Mouse (Mus musculus) lung, postnatal 10 days (tissue): ENCODE data around the gene Enthd1.
"Not testable (repeated sequence)": the region's sequence is repeated elsewhere in the genome, so short reads cannot be mapped to it uniquely, and the experiment has no call there.

Experiments used
- DNase-seq: peaks from one replicate; pipeline ENCODE4 v3.0.0; 2021

Gene Enthd1

DNA sequence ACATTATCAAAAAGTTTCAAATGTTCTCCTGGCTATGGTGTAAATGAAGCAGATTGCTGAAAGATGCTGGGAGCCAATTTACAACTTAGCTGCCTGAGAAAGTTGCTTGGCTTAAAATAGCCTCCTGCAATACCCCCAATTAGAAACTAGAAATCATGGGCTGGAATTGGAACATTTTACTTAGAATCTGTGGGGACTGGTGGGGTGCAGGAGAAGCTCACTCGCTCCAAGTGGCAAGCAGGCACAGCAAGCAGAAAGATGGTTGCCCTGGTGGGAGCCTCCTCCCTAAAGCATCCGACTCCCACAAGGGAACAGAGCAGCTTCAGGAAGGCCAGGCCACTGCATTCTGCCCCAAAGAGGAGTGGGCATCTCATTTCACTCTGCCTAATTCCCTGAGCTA is 28.9 kb downstream of the Enthd1 start:
- no peak for DNase-seq

DNA sequence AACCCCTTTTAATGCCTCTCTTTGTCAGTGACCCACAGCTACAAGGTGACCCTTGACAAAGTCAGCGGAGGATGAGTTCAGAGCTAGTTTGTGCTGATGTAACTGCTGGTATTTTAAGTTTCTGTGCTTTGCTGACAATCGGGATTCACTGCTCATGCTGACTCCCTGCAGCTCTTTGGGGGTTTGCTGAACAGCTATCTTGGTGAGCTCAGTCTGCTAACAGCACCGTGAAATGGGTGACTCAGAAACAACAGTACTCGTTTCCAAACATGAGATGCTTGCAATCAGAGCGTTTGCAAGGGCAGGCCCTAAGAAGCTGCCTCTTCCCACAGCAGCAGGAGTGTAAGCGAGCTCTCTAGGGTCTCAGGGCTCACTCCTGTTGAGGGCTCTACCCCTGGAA is 31.7 kb downstream of the Enthd1 start:
- DNase-seq = no peak

DNA sequence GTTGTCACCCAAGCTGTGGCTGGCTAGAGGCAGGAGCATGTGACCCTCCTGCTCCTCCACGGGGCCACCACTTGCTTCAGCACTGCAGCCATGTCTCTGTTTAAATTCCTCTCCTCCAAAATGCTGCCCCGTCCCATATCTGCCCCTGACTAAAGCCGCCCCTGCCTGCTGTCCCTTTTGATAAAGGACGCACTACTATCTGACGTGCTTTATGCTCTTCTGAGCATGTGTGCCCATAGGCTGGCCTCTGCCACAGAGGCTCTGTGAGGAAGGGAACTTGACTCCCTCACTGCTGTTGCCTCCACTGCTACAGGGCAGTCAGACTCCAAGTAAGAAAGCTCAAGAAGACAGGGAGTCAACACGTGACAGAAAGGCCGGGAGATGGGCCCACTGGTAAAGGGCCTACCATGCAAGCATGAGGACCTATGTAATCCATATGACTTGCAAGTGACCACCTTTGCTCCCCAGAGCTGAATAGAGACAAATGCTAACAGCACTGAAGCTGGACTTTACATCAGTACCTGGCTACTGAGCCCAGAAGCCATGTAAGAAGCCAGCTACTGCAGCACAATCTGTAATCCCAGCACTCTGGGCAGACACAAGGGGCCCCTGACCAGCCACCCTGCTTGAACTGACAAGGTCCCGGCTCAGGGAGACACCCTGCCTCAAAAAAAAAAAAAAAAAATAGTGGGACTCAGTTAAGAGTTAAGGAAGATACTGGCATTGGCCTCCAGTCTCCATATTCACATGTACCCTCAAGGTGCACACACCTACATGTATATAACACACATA is 32.5 kb downstream of the Enthd1 start:
- DNase-seq = no peak

DNA sequence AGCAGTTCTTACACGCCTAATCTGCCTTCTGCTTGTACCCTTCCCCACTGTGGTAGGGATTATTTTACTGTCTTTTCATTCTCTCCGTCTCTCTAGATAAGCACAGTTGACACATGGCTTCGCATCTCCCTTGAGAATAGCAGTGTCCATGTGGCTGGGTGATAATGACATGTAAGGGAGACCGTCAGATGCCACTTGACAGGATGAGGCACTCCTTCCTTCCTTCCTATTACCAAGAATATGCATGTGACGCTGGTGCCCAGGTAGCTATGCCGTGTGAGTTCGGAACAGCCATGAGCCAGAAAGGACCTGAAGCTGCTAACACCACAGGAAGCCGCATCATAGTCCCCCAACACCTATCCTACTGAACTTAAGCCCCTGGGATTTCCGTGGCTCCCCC is 33.9 kb downstream of the Enthd1 start:
- DNase-seq = no peak

DNA sequence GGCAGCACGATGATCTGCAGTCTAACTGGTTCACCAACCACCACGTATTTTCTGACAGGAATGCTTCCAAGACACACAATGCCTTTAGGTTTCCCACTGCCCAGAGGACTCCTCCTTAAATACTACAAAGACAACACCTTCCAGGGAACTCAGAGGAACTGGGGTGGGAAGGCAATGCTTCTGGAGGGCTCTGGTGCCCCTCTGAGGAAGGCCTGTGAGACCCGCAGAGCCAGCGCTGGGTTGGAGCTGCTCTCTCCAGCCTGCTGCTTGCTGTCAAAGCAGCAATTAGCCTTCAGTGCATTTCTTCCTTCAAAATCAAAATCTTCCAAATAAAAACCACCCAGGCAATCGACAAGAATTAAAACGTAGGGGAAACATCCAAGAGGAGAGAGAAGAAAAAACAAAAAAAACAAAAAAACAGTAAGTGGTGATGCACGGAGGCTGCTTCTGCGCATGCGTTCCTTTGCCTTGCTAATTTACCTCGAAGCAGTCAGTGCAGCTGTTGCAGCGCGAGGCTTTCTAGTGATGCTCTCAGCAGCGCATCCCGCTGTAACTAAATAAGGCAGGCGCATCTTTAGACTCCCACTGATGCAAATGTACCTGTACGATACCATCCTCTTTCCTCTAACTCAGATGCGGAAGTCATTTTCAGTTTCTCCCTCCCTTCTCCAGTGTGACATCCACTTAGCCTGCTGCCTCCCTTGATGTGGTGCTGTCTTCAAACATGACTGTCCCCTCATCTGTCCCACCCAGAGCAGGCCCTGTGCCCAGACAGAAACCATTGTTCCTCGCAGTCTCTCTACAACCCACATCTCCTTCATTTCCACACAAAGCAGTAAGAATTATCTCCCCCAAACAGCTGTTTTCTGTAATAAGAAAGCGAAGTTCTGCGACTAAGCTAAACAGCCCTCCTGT is 34.7 kb downstream of the Enthd1 start:
- no peak for DNase-seq

DNA sequence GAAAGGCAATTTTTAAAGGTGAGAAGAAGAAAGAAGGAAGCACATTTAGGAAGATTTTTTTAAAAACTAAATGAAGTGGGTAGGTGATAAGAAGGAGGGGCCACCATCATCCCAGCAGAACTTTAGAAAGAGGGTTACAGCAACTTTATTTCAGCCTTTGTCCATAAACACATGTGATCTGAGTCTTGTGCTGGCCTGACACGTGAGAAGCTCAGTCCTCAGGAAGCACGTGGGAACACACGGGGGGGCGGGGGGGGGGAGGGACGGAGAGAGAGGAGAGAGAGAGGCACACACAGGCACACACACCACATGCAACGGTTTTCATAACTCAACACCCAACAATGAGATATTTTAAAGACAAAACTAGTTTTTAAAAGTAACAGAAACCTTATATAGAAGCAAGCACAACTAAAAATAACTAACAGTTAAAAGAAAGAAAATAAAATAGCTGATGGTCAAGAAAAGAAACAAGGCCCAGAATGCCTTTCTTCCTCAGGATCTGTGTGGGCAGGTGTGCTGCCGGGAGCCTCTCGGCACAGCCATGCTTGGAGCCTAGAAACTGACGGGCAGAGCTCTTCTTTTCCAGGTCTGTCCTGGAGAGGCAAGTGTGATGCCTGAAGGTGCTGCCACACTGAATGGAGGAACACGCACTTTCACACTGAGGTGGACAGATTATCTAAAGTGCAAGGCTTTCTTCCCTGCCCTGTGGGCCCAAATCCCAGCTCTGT is 43.1 kb downstream of the Enthd1 start:
- no peak for DNase-seq

DNA sequence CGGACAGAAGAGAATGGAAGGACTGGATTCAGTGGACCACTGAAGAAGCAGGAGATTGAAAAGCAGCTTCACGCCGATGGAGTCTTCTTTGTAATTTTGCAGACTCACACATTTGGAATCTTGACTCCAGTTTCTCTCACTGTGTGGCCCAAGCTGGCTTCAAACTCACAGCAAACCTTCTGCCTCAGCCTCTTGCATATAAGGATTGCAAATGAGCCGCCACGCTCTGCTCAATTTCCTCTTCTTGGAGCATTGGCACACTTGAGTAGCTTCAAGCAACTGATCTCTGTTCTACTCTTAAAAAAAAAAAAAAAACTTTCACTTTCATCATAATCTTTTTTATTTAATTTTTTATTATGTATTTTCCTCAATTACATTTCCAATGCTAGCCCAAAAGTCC is 45.0 kb downstream of the Enthd1 start:
- DNase-seq = no peak

- no peak for DNase-seq
These were observed 46.3 kb downstream of the Enthd1 start for GRCm38 (mm10) chr15:80518567-80519223.

DNA sequence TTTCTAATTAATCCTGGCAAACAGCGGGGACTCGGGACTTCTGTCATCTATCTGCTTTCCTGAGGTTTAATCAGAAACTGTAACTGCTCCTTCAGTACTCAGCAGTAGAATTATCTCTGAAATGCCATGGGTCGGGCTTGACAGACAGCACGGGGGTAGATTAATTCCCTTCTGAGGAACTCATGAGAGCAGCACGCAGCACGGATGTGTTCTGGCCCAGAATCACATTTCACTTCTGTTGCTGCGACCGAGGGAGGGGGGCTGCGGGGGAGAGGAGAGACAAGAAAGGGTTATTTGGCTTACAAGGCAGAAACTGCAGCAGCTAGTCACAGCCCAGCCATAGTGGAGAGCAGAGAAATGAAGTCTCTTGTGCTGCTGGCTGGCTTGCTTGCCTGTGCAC is 47.0 kb downstream of the Enthd1 start:
- peak; percentile 45 for DNase-seq

- no peak for DNase-seq
These were observed 48.4 kb downstream of the Enthd1 start for GRCm38 (mm10) chr15:80516525-80516924.

DNA sequence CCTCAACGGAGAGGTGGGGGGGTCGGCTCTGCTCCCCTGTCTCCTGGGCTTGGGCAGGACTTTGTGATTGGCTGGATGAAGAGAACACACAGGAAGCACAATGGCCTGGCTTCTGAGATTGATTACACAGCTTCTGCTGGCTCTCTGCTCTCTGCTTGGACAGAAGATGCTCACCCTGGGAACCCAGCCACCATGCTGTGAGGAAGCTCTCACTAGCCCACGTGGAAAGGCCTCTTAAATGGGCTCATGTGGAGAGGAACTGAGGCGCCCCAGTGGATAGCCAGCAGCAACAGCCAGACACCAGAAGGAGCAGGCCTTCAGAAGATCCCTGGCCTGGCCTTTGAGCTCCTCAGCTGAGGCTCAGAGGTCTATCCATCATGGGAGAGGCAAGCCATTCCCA is 59.9 kb downstream of the Enthd1 start:
- DNase-seq = no peak

- DNase-seq = not testable (repeated sequence)
These were observed 61.8 kb downstream of the Enthd1 start for GRCm38 (mm10) chr15:80503155-80503554.

- DNase-seq = no peak
These were observed 62.2 kb downstream of the Enthd1 start for GRCm38 (mm10) chr15:80502741-80503140.

- DNase-seq = no peak
These were observed 63.6 kb downstream of the Enthd1 start for GRCm38 (mm10) chr15:80501106-80502096.

DNA sequence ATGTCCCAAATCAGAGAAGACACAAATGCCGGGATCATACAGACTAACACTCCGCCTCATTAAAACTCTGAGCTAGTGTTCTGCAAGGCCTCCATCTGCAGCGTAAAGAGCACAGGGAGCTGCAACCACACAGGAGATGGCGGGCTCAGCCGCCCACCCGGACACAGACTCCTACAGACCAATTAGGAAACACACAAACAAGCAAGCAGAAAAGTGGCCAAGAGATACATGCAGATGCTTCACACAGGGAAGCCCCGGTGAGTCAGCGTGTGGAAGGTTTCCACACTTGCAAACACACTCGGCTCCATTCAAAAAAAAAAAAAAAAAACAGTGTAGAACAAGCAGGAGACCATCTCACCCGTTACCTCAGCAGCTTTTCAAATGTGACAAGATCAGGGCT is 64.5 kb downstream of the Enthd1 start:
- DNase-seq = no peak

GRCm38 (mm10) chr15:80497733-80498132 is 67.2 kb downstream of the Enthd1 start:
- DNase-seq = not testable (repeated sequence)

GRCm38 (mm10) chr15:80491505-80491904 is 73.5 kb downstream of the Enthd1 start:
- no peak for DNase-seq

GRCm38 (mm10) chr15:80490151-80490550 is 74.8 kb downstream of the Enthd1 start:
- DNase-seq = no peak

- DNase-seq = no peak
These were observed 76.3 kb downstream of the Enthd1 start for GRCm38 (mm10) chr15:80488658-80489057.

DNA sequence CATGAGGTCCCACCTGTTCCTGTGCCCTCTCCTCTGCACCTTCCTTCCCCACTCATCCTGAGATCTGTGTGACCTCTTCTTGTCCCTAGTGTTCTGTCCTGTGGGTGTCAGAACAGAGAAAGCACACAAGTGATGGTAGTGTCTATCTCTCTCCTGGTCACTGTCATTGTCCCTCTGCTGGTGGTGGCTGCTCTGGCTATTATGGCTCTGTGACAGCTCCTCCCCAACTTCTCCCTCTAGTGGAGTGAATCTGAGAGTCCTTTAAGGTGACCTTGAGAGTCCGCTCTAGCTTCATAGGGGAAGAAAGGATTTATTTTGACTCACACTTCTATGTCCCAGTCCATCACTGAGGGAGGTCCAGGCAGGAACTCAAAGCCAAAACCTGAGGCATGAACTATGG is 79.4 kb downstream of the Enthd1 start:
- DNase-seq = no peak

DNA sequence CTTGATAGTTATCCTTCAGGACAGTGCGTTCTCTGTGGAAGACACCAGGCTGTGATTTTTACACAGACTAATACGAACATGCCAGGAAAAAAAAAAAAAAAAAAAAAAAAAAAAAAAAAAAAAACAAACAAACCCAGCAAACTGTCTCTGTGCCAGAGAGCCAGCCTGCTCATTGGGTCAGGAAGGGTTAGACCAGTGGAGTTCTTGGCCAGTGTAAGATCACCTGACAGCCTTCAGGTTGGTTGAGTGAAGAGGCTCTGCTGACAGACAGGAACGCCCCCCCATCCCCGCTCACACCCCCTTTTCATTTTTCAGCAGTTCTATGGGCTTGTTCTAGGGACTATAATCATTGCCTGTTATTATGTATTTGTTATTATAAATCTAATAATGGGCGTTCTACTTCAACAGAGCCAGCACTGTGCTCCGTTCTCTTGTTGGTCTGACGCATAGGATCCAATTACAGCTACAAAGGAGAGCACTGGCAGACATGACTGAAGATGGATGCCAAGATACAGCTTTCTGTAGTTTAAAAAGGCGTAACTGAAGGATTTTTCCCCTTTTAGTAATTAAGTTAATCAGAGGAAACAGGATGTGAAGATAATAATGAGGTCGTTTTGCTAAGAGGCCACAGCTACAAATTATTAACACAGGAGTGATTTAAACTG is 81.8 kb downstream of the Enthd1 start:
- no peak for DNase-seq
